Mouse (Mus musculus): ENCODE results near the gene Cd28.

DNA sequence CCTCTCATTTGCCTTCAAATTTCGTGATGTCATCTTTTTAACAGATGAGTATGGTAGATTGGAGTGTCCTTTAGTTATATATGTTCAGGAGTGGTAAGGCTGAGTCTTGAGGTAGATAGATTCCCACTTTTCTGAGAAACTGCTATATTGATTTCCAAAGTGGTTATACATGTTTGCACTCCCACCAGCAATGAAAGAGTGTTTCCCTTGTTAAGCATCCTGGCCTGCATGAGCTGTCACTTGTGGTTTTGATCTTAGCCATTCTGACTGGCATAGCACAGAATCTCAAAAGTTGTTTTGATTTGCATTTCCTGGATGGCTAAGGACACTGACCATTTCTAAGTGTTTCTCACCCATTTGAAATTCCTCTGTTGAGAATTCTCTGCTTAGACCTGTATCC, 27.7 kb downstream of the Cd28 start:
- TF ChIP-seq CTCF (IDR thresholded peaks at IDR 0.05; ENCODE audit: borderline replicate concordance, insufficient read depth, low read length) (no peak), POLR2A (IDR thresholded peaks at IDR 0.05; ENCODE audit: low read depth, low read length) (no peak)
